Mouse (Mus musculus): ENCODE measurements around the gene Tmem150a. TPM values are rescaled to one million over a fixed set of nuclear protein-coding genes. Genes with fewer than 3 reads are reported as not detected.

Gene Tmem150a
- polyA plus RNA-seq, 1 experiment = 171 TPM

DNA sequence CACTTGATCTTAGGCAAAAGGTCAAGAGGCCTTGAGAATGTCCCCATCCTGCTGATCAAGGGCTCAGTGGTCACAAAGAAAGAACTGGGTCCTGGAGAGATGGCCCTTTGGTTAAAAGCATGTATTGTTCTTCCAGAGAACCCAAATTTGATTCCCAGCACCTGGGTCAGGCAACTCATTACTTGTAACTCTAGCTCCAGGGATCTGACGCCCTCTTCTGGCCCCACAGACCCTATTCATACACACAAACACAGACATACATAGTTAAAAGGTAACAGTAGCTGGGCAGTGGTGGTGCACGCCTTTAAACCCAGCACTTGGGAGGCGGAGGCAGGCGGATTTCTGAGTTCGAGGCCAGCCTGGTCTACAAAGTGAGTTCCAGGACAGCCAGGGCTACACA, 37.1 kb downstream of the Tmem150a start:
- TF ChIP-seq POLR2A (IDR thresholded peaks at IDR 0.05; ENCODE audit: low read depth, low read length) = no peak
- no peak for TF ChIP-seq CTCF (conservative IDR thresholded peaks at IDR 0.05; ENCODE audit: insufficient read depth, insufficient read length, low read depth, low read length)
- H3K36me3 ChIP-seq (ENCODE audit: control insufficient read depth, insufficient read depth, low read length) = peaks cover 2% of the 10 kb centered on the region
- DNase-seq = no peak
- H3K4me3 ChIP-seq (ENCODE audit: insufficient read depth, low read depth, low read length) = no peak overlapping the region
- H3K27ac ChIP-seq (ENCODE audit: insufficient read depth, low read depth, low read length) = peak overlapping the region; percentile 89; the same call in 1 of the 2 replicates
- H3K4me1 ChIP-seq (ENCODE audit: control insufficient read depth, insufficient read depth, low read length) = peaks cover 17% of the 10 kb centered on the region
- no peaks in the 10 kb centered on the region for H3K27me3 ChIP-seq (replicated peaks; ENCODE audit: control insufficient read depth, insufficient read depth, low read length)
- 91% methylated on average over 5 of the region's 5 CpGs for WGBS

GRCm38 (mm10) chr6:72396837-72397251, 41.6 kb downstream of the Tmem150a start:
- Histone ChIP-seq H3K4me3 (ENCODE audit: insufficient read depth, low read depth, low read length) (no peak overlapping the region), H3K27ac (ENCODE audit: insufficient read depth, low read depth, low read length) (no peak overlapping the region), H3K27me3 (replicated peaks; ENCODE audit: control insufficient read depth, insufficient read depth, low read length) (no peaks in the 10 kb centered on the region), H3K36me3 (ENCODE audit: control insufficient read depth, insufficient read depth, low read length) (no peaks in the 10 kb centered on the region), H3K4me1 (ENCODE audit: control insufficient read depth, insufficient read depth, low read length) (peaks cover 5% of the 10 kb centered on the region)
- DNase-seq = no peak
- 70% methylated on average over 10 of the region's 10 CpGs for WGBS
- TF ChIP-seq POLR2A (IDR thresholded peaks at IDR 0.05; ENCODE audit: low read depth, low read length) (no peak), CTCF (conservative IDR thresholded peaks at IDR 0.05; ENCODE audit: insufficient read depth, insufficient read length, low read depth, low read length) (no peak)

- no peak for DNase-seq
- no peak for TF ChIP-seq CTCF (conservative IDR thresholded peaks at IDR 0.05; ENCODE audit: insufficient read depth, insufficient read length, low read depth, low read length)
- 57% methylated on average over 2 of the region's 2 CpGs for WGBS
- no peaks in the 10 kb centered on the region for H3K27me3 ChIP-seq (replicated peaks; ENCODE audit: control insufficient read depth, insufficient read depth, low read length)
- H3K36me3 ChIP-seq (ENCODE audit: control insufficient read depth, insufficient read depth, low read length) = no peaks in the 10 kb centered on the region
- no peak overlapping the region for H3K27ac ChIP-seq (ENCODE audit: insufficient read depth, low read depth, low read length)
- peaks cover 5% of the 10 kb centered on the region for H3K4me1 ChIP-seq (ENCODE audit: control insufficient read depth, insufficient read depth, low read length)
- H3K4me3 ChIP-seq (ENCODE audit: insufficient read depth, low read depth, low read length) = no peak overlapping the region
Observed at GRCm38 (mm10) chr6:72399967-72400366, 44.7 kb downstream of the Tmem150a start.

DNA sequence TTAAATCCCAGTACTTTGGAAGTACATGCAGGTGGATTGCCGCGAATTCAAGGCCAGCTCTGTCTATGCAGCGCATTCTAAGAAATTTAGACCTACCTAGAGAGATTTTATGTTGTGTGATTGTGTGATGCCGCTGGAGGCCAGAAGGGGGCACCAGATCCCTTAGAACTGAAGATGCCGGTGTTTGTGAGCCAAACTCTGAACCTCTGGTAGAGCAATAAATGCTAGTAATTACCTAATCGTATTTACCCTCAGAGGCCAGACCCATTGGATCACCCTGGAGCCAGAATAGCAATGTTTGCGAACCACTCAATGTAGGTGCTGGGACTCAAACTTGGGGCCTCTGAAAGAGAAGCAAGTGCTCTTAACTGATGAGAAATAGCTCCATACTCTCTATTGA, 46.6 kb downstream of the Tmem150a start:
- TF ChIP-seq CTCF (conservative IDR thresholded peaks at IDR 0.05; ENCODE audit: insufficient read depth, insufficient read length, low read depth, low read length) (peak; percentile 92), POLR2A (IDR thresholded peaks at IDR 0.05; ENCODE audit: low read depth, low read length) (no peak)
- H3K27me3 ChIP-seq (replicated peaks; ENCODE audit: control insufficient read depth, insufficient read depth, low read length) = no peaks in the 10 kb centered on the region
- peaks cover 5% of the 10 kb centered on the region for H3K4me1 ChIP-seq (ENCODE audit: control insufficient read depth, insufficient read depth, low read length)
- 18% methylated on average over 7 of the region's 7 CpGs for WGBS
- no peaks in the 10 kb centered on the region for H3K36me3 ChIP-seq (ENCODE audit: control insufficient read depth, insufficient read depth, low read length)
- H3K4me3 ChIP-seq (ENCODE audit: insufficient read depth, low read depth, low read length) = no peak overlapping the region
- peak; percentile 89 for DNase-seq
- H3K27ac ChIP-seq (ENCODE audit: insufficient read depth, low read depth, low read length) = no peak overlapping the region

DNA sequence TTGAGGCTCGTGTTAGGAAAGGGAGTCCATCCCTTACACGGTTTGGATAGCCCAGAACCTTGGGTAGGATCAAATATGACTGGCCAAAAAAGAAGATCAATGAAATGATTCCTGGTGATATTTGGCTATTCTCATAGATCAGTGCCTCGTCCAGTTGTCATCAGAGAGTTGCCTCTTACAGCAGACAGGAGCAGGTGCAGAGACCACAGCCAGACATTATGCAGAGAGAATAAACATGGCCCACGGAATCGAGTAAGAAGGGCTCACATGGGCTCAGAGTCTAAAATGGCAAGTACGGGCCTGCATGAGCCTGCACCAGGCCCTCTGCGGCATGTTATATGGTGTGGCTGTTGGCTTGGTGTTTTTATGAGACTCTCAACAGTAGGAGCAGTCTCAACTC, 50.1 kb downstream of the Tmem150a start:
- H3K36me3 ChIP-seq (ENCODE audit: control insufficient read depth, insufficient read depth, low read length) = no peaks in the 10 kb centered on the region

GRCm38 (mm10) chr6:72407119-72407518, 51.9 kb downstream of the Tmem150a start:
- TF ChIP-seq CTCF (conservative IDR thresholded peaks at IDR 0.05; ENCODE audit: insufficient read depth, insufficient read length, low read depth, low read length) (peak; percentile 99), POLR2A (IDR thresholded peaks at IDR 0.05; ENCODE audit: low read depth, low read length) (no peak)
- Histone ChIP-seq H3K4me1 (ENCODE audit: control insufficient read depth, insufficient read depth, low read length) (no peaks in the 10 kb centered on the region), H3K4me3 (ENCODE audit: insufficient read depth, low read depth, low read length) (no peak overlapping the region), H3K36me3 (ENCODE audit: control insufficient read depth, insufficient read depth, low read length) (no peaks in the 10 kb centered on the region), H3K27me3 (replicated peaks; ENCODE audit: control insufficient read depth, insufficient read depth, low read length) (no peaks in the 10 kb centered on the region), H3K27ac (ENCODE audit: insufficient read depth, low read depth, low read length) (no peak overlapping the region)
- WGBS = 5% methylated on average over 5 of the region's 5 CpGs
- peak; percentile 89 for DNase-seq

More for the DNA sequence above, 50.1 kb downstream of the Tmem150a start:
- no peaks in the 10 kb centered on the region for H3K4me1 ChIP-seq (ENCODE audit: control insufficient read depth, insufficient read depth, low read length)
- WGBS = 84% methylated on average over 7 of the region's 7 CpGs
- no peak for TF ChIP-seq CTCF (conservative IDR thresholded peaks at IDR 0.05; ENCODE audit: insufficient read depth, insufficient read length, low read depth, low read length)
- TF ChIP-seq POLR2A (IDR thresholded peaks at IDR 0.05; ENCODE audit: low read depth, low read length) = no peak
- no peak for DNase-seq
- no peak overlapping the region for H3K4me3 ChIP-seq (ENCODE audit: insufficient read depth, low read depth, low read length)
- no peaks in the 10 kb centered on the region for H3K27me3 ChIP-seq (replicated peaks; ENCODE audit: control insufficient read depth, insufficient read depth, low read length)
- H3K27ac ChIP-seq (ENCODE audit: insufficient read depth, low read depth, low read length) = no peak overlapping the region

Other genes starting within 250 kb of the Tmem150a start
- 7.7 and 10.1 TPM in 2 replicates for gene Atoh8, start 119.9 kb upstream of the Tmem150a start, polyA plus RNA-seq (2012; rRNA removed)
- gene Sftpb, start 50.8 kb upstream of the Tmem150a start, polyA plus RNA-seq (2012; rRNA removed) = not detected in 2 replicates
- gene Usp39, start 10.3 kb upstream of the Tmem150a start, polyA plus RNA-seq (2012; rRNA removed) = 17.8 and 18.2 TPM in 2 replicates
- 15.1 and 15.2 TPM in 2 replicates for gene 0610030E20Rik, start 8.1 kb upstream of the Tmem150a start, polyA plus RNA-seq (2012; rRNA removed)
- 176 and 192 TPM in 2 replicates for gene Rnf181, start 11.5 kb downstream of the Tmem150a start, polyA plus RNA-seq (2012; rRNA removed)
- gene Vamp5, start 25.0 kb downstream of the Tmem150a start, polyA plus RNA-seq (2012; rRNA removed) = 48.7 and 60.1 TPM in 2 replicates
- gene Vamp8, start 35.3 kb downstream of the Tmem150a start, polyA plus RNA-seq (2012; rRNA removed) = 368 and 453 TPM in 2 replicates
- gene Ggcx, start 58.9 kb downstream of the Tmem150a start, polyA plus RNA-seq (2012; rRNA removed) = 17.9 and 21.9 TPM in 2 replicates
- 150 and 168 TPM in 2 replicates for gene Mat2a, start 84.1 kb downstream of the Tmem150a start, polyA plus RNA-seq (2012; rRNA removed)
- gene Sh2d6, start 166.3 kb downstream of the Tmem150a start, polyA plus RNA-seq (2012; rRNA removed) = 0.09 and 0.12 TPM in 2 replicates
- gene Capg, start 188.9 kb downstream of the Tmem150a start, polyA plus RNA-seq (2012; rRNA removed) = 64.3 and 70.9 TPM in 2 replicates
- gene Elmod3, start 243.0 kb downstream of the Tmem150a start, polyA plus RNA-seq (2012; rRNA removed) = 43.0 and 43.4 TPM in 2 replicates
- 237 and 272 TPM in 2 replicates for gene Retsat, start 243.0 kb downstream of the Tmem150a start, polyA plus RNA-seq (2012; rRNA removed)